Comparison of ENCODE assay signal across 21 mouse cellular contexts in the genomic region with DNA sequence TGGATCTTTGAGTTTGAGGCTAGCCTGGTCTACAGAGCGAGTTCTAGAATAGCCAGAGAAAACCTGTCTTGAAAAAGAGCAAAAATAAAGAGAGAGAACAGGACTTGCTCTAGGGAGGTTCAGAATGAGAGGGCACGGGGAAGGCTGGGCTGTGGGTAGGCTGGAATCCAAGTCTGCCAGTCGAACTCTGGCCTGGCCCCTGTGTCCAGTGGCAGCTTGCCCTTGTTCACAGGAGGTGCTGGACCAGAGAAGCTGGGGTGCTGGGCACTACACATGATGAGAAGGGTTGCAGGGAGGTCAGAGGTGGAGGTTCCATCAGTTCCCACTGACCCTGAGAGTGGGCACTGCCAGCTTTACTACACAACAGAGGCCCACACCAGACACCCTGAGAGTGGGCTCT. TPM values are rescaled to one million over a fixed set of nuclear protein-coding genes. Genes with fewer than 3 reads are reported as not detected.
"Had no signal": no experiment of that assay in that cellular context is flagged by ENCODE, and none has a peak within 500 bp of the region (broad histone marks: within the 10 kb centered on the region; RNA-seq: fewer than 3 reads in every experiment).

No protein-coding gene starts in this region.

- DNase-seq: left cerebral cortex, postnatal 4 days; liver; liver, postnatal 0 days; lung, embryonic 14.5 days; lung, postnatal 36 days; midbrain, embryonic 14.5 days; retina, postnatal 1 day; right cerebral cortex, postnatal 25 days; spleen, adult 18-20 months; thymus, postnatal 25 days had no signal

- H3K36me3 ChIP-seq: neural tube, embryonic 12.5 days; neural tube, embryonic 15.5 days had no signal

- H3K9me3 ChIP-seq: intestine, embryonic 15.5 days; neural tube, embryonic 12.5 days; neural tube, embryonic 15.5 days; stomach, embryonic 15.5 days had no signal

- ATAC-seq: hindbrain, embryonic 16.5 days; intestine, embryonic 15.5 days; liver, postnatal 0 days; lung, postnatal 0 days had no signal

- H3K4me1 ChIP-seq: limb, embryonic 13.5 days; neural tube, embryonic 12.5 days; neural tube, embryonic 15.5 days; stomach, embryonic 15.5 days had no signal

- H3K27me3 ChIP-seq: intestine, embryonic 15.5 days; limb, embryonic 13.5 days; neural tube, embryonic 12.5 days; neural tube, embryonic 15.5 days; stomach, embryonic 15.5 days had no signal

- H3K27ac ChIP-seq: intestine, embryonic 15.5 days; kidney, postnatal 0 days; limb, embryonic 13.5 days; liver, embryonic 14.5 days; neural tube, embryonic 12.5 days; neural tube, embryonic 15.5 days; stomach, embryonic 15.5 days had no signal

- H3K4me3 ChIP-seq: intestine, embryonic 15.5 days; limb, embryonic 13.5 days; neural tube, embryonic 12.5 days; neural tube, embryonic 15.5 days; stomach, embryonic 15.5 days had no signal

- H3K4me2 ChIP-seq: intestine, embryonic 15.5 days; limb, embryonic 13.5 days; lung, embryonic 14.5 days; midbrain, embryonic 11.5 days; neural tube, embryonic 12.5 days; neural tube, embryonic 15.5 days; stomach, embryonic 15.5 days had no signal

- H3K9ac ChIP-seq: intestine, embryonic 15.5 days; limb, embryonic 13.5 days; liver, embryonic 14.5 days; liver, postnatal 0 days; lung, embryonic 14.5 days; neural tube, embryonic 12.5 days; neural tube, embryonic 15.5 days; stomach, embryonic 15.5 days had no signal

RNA-seq across cellular contexts. Expression of a gene that starts 32.5 kb away (rescaled TPM):
- total RNA-seq: megakaryocyte-erythroid progenitor cell, adult 5-6 weeks had no signal

RNA-seq across cellular contexts. Expression of a gene that starts 34.8 kb away (rescaled TPM):
- total RNA-seq: megakaryocyte-erythroid progenitor cell, adult 5-6 weeks had no signal
- polyA plus RNA-seq: limb, embryonic 13.5 days; liver, postnatal 0 days; lung, embryonic 14.5 days; midbrain, embryonic 11.5 days; neural tube, embryonic 12.5 days; neural tube, embryonic 15.5 days had no signal
